Mouse (Mus musculus): ENCODE results near the gene Lamtor2.

Gene Lamtor2

GRCm38 (mm10) chr3:88567892-88568291 is 15.0 kb upstream of the Lamtor2 start:
- DNase-seq, result no peak

DNA sequence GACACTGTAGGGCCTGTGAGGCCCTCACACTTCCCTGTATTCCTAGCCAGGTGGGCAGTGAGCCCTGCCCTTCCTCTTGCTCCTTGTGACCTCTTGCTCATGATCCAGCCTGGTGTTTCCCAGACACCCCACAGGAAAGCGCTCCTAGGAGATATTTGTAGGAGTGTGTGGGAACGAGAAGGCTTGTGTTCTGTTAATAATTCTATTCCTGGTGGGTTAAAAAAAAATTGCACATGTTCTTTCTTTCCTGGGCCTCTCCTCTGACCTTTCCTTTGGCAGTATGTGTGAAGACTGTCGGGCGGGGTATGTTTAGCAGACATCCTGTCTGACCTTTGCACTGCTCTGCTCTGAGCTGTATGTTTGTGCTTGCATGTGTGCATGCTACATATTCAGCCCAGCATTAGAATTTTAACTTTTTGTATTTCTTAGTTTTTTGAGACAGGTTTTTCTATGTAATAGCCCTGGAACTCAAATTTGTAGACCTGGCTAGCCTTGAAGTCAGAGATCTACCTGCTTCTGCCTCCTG is 13.7 kb upstream of the Lamtor2 start:
- no peak for DNase-seq

GRCm38 (mm10) chr3:88566116-88566515 is 13.2 kb upstream of the Lamtor2 start:
- DNase-seq, result no peak

DNA sequence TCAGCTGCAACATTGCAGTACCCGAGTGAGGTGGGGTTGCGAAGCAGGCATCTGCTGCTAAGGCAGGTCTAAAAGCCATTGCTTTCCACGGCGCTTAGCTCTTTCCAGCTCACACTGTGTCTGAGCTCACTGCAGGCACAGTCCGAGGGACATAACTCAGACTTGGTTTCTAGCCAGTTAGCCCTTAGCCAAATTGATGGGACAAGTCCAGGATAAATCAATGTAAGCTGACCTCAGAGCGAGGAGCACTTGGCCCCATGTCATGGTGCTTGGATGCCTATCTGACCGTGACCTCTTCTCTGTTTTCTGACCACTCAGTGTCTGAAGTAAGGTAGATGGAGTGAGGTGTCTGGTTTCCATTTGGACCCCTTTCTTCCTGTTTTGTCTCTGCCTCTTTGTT is 11.1 kb upstream of the Lamtor2 start:
- no peak for DNase-seq

GRCm38 (mm10) chr3:88563442-88563841 is 10.6 kb upstream of the Lamtor2 start:
- no peak for DNase-seq

DNA sequence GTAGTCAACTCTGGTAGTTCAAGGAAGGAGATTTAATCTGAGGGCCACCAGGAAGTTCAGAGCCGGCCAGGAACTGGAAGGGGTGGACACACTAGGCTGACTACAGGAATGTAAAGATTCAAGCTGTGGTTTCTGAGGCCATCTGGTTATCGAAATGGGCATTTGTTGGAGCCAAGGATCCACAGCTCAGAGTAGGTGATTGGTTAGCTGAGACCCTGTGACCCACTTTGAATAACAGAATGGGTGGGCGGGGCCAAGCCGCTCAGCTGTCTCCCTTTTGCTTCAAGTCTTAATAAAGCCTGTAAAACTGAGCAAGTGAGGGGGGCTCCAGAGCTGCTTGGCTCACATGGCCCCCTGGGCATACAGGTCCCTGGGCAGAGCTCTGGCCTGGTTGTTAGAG is 9.1 kb upstream of the Lamtor2 start:
- DNase-seq, result no peak

DNA sequence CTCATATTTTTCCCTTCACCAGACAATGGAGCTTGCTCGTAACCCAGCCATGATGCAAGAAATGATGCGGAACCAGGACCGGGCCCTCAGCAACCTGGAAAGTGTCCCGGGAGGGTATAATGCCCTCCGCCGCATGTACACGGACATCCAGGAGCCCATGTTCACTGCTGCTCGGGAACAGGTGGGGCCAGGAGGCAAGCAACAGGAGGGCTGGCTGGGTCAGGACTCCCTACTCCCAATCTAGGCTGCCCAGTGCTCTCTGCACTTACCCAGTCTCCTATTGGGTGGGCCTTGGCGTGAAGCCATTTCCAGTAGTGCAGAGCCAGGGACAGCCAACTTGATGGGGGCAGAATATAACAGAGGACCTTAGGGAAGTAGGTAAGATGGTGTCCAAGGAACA is 6.7 kb upstream of the Lamtor2 start:
- no peak for DNase-seq

DNA sequence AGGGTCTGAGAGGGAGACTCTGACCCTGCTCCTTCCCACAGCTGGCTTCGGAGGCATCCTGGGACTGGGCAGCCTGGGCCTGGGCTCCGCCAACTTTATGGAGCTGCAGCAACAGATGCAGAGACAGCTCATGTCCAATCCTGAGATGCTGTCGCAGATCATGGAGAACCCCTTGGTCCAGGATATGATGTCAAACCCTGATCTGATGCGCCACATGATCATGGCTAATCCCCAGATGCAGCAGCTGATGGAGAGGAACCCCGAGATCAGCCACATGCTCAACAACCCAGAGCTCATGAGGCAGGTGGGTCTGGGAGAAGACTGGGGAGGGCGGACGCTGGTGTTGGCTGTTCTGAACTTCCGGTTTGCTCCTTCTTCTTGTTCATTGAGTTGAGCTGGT is 3.7 kb upstream of the Lamtor2 start:
- DNase-seq, result no peak

GRCm38 (mm10) chr3:88555731-88556130 is 2.9 kb upstream of the Lamtor2 start:
- DNase-seq, result no peak

DNA sequence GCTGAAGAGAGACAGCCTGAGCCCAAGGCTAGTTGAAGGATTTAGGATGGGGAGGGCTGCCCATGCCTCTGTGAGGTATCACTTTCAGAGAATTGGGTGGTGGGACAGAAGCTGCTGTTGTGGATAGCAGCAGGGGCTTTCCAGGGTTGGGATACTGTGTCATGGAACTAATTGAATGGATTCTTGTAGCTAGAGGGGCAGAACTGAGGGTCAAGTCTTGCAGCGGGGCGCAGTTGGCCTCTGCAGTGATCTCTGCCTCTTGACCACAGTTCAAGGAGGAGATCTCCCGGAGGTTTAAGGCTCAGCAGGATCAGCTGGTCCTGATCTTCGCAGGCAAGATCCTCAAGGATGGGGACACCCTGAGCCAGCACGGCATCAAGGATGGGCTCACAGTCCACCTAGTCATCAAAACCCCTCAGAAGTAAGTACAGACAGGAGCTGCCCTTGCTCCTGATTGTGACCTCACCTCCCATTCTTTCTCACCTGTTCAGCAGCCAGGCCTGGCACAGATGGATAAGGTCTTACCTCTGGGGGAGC is 2.3 kb upstream of the Lamtor2 start:
- DNase-seq, result no peak

DNA sequence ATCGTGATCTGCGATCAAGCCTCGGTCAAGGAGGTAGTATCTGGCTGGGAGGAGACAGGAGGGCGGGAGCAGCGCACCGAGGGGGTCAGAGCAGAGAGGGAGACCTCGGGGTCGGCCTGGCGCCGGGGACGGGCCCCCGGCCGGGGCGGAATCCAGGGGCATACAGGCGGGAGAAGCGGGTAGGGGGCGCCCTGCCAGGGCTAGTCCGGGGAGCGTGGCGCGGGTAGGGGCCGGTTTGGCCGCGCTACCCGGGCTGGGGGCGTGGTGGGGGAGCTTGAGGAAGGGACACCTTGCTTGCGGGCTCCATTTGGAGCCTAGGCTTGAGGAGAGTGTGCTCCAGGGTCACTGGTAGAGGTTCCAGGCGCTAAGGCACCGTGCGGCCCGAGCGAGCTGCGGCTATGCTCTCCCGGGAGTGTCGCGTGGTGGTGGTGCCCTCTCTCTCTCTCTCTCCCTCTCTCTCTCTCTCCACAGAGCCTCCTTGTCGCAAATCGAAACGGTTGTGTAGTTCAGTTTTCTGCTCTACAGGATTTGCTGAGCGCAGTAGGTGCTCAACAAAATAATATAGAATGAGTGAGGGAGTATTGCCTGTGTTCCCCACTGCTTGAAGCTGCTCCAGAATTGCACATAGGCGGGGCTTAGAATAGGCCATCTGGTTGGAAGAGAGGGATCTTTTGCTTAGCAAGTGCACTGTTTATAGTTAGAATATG is 1.2 kb upstream of the Lamtor2 start:
- peak; percentile 54 to 64 for DNase-seq

GRCm38 (mm10) chr3:88553525-88553879 is 628 bp upstream of the Lamtor2 start, which contains the start of gene Ubqln4:
Gene Ubqln4 (plus strand): TSS chr3:88553758.
- DNase-seq, result peak; percentile 88 to 92

DNA sequence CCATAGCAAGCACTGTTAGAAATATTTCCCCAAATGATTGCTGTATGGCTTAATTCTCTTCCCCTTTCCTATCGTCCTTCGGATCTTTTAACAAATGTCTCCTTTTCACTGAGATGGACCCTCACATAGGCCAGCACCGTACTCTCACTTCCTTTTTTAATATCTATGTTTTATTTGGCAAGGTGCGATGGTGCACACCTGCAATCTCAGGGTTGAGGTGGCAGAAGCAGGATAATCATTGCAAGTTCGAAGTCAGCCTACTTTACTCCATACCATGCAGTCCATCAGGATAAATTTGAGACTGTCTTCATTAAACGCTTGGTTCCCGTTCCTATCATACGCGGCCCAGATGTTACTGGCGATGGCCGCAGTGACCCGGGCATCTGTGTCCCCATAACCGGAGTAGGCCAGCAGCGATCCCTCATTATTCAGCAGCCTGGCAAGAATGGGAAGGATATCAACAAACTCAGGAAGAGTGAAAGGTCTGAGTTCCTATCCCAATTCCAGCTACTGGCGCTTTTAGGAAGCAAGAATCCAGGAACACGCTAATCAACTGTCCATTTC is 710 bp downstream of the Lamtor2 start:
- DNase-seq, result no peak

- DNase-seq, result no peak
Measured at GRCm38 (mm10) chr3:88551586-88551985, 1.3 kb downstream of the Lamtor2 start.

DNA sequence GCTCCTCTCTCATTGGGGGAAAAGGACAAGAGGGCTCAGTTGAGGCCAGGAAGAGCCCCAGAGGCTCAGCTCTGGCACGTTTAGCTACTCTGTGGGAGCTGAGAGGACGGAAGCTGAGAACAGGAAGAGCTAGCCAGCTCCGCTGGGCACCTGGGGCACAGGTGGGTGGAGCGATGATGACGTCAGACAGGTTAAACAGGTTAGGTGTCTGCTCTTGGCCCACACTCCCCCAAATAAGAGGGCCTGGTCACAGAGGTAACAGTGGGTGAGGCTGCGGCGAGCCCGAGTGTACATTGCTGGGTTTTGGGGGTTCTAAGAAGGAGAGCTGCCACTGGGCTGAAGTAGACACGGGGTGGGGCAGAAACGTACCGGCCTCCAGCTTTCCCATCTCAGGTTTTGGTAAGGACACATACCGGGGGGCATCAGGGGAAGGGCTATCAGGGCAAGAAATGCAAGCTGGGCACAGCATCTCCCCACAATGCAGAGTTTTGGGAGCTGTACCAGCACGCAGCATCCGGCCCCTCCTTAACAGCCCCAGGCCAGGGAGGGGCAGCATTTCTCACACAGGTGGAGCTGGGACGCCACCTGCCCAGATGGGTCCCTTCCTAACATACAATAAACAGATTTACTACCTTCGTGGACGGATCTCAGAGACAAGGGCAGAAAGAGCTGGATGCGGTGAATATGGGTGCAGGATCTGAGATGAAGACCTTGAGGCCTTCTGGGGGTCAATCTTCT is 4.5 kb downstream of the Lamtor2 start, which contains the start of gene Rab25:
TSS of gene Rab25 (minus strand) at position 121 of the 738 bp plus-strand sequence.
- no peak for DNase-seq

GRCm38 (mm10) chr3:88546674-88547418 is 6.0 kb downstream of the Lamtor2 start:
- no peak for DNase-seq

DNA sequence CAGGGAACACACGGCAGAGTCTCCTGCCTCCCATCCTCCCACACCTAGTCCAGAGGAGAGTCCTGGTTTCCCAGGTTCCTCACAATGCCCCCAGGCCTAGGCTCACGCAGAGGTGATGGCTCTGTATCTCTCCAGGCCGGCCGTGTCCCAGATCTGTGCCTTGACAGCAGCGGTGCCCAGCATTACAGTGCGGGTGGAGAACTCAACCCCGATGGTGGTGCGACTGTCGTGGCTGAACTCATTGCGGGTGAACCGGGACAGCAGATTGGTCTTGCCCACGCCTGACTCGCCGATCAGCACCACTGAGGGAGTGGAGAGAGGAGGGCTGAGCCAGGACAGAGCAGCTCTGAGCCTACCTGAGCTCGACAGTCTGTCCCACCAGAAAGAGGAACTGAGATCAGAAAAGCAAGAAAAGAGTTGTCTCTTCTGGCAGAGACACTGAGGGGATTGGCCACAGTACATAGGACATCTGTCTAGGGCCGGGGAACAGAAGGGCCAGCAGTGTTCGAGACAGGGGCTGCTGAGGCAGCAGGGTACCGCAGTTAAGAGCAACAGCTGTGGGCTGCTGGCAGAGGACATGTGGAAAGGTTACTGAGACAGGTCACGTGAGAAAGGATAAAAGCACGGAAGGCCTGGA is 7.8 kb downstream of the Lamtor2 start:
- peak in 1 of 2 experiments; percentile 14 for DNase-seq

DNA sequence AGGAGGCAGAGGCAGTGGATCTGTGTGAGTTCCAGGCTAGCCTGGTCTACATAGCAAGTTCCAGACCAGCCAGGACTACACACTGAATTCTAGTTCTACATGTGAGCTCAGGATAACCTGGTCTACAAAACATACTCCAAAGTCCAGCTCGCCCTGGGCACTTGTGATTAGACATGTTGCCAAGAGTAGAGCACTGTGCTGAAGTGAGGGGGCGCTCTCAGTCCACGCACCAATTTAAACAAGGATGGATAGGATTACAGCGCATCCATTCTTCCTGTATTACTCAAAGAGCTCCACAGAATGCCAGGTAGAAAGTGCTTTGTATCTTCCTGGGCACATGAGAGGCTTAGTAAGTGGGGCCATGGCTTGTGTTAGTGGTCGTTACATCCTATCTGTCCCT is 8.4 kb downstream of the Lamtor2 start:
- peak; percentile 52 to 57 for DNase-seq

- DNase-seq, result peak in 1 of 2 experiments; percentile 13
Measured at GRCm38 (mm10) chr3:88543651-88544410, 9.0 kb downstream of the Lamtor2 start.

GRCm38 (mm10) chr3:88543174-88543573 is 9.7 kb downstream of the Lamtor2 start:
- DNase-seq, result no peak

GRCm38 (mm10) chr3:88542486-88542885 is 10.4 kb downstream of the Lamtor2 start:
- peak in 1 of 2 experiments; percentile 9 for DNase-seq
